Mouse (Mus musculus) intestine, postnatal 0 days (tissue): ENCODE measurements around the gene Serf1. TPM values are rescaled to one million over a fixed set of nuclear protein-coding genes. Genes with fewer than 3 reads are reported as not detected.

Experiments used
- ATAC-seq: fragments of 200-750 bp; cut with Nextera tagmentation; 2 replicates; pipeline ENCODE4 v1.8.0; 2017; ENCODE audit warnings: mild to moderate bottlenecking, moderate TSS enrichment, moderate library complexity
- H3K27ac ChIP-seq: fragments of 300-500 bp; sonication (generic); 2 replicates; pipeline ENCODE4 v1.5.1; 2014; ENCODE audit warnings: mild to moderate bottlenecking, low read depth, low read length, moderate library complexity
- H3K27me3 ChIP-seq: fragments of 300-500 bp; sonication (generic); replicated peaks from 2 replicates; pipeline ENCODE4 v1.6.1; 2014; ENCODE audit warnings: low read length, mixed read lengths; ENCODE audit not compliant: control insufficient read depth, insufficient read depth
- H3K36me3 ChIP-seq: fragments of 300-500 bp; sonication (generic); 2 replicates; pipeline ENCODE4 v1.6.1; 2014; ENCODE audit warnings: mild to moderate bottlenecking, moderate library complexity; ENCODE audit not compliant: control insufficient read depth, insufficient read depth
- H3K4me1 ChIP-seq: fragments of 300-500 bp; sonication (generic); replicated peaks from 2 replicates; pipeline ENCODE4 v1.6.1; 2014; ENCODE audit warnings: antibody characterized with exemption, low read length, mixed read lengths; ENCODE audit not compliant: control insufficient read depth, insufficient read depth
- H3K4me2 ChIP-seq: fragments of 300-500 bp; sonication (generic); replicated peaks from 2 replicates; pipeline ENCODE4 v1.6.1; 2014; ENCODE audit warnings: low read depth, mild to moderate bottlenecking, moderate library complexity
- H3K4me3 ChIP-seq: fragments of 300-500 bp; sonication (generic); 2 replicates; pipeline ENCODE4 v1.5.1; 2014; ENCODE audit warnings: low read depth, low read length
- H3K9ac ChIP-seq: fragments of 300-500 bp; sonication (generic); 2 replicates; pipeline ENCODE4 v1.6.1; 2014; ENCODE audit warnings: mild to moderate bottlenecking, low read depth, low read length
- H3K9me3 ChIP-seq: fragments of 300-500 bp; sonication (generic); 2 replicates; pipeline ENCODE4 v1.6.1; 2016; ENCODE audit warnings: mixed run types; ENCODE audit not compliant: control insufficient read depth
- CTCF ChIP-seq: sonication (generic); IDR thresholded peaks from 2 replicates; pipeline ENCODE4 v1.5.1; 2016; ENCODE audit warnings: low read depth, mild to moderate bottlenecking, control low read depth, antibody characterized with exemption, moderate library complexity
- WGBS: fragments of 180-500 bp; shearing (Covaris S2); extraction: QIAGEN DNeasy Blood & Tissue Kit; methylation state at CpG from one replicate; pipeline ENCODE4 v1.1.7; 2014; 5-methylcytosine and 5-hydroxymethylcytosine counted together
- polyA plus RNA-seq: library from polyadenylated mRNA; unstranded; fragments of >200 nt; fragmentation: Nextera tagmentation; extraction: Ambion mirVana; gene quantifications from 2 replicates; pipeline ENCODE4 v1.2.1, GENCODE M21; 2015

Gene Serf1
- 107 and 115 TPM in 2 replicates for polyA plus RNA-seq

- Histone ChIP-seq H3K4me1 (no peaks in the 10 kb centered on the region), H3K4me3 (peak within 1 kb of the TSS; percentile 68), H3K27ac (peak within 1 kb of the TSS; percentile 9; the same call in 1 of the 2 replicates), H3K4me2 (peak within 1 kb of the TSS; percentile 97), H3K27me3 (no peaks in the 10 kb centered on the region), H3K9ac (peak within 1 kb of the TSS; percentile 69), H3K9me3 (no peaks in the 10 kb centered on the region), H3K36me3 (no peaks in the 10 kb centered on the region)
- WGBS, result under 1% methylated on average over 73 of the region's 76 CpGs
- 0 out of 2 replicates have a peak, but pooled peaks have one; percentile 1 for TF ChIP-seq CTCF
- ATAC-seq, result peak; percentile 54
Observed at GRCm38 (mm10) chr13:100107652-100108472, at the start of gene Serf1. Serf1 (plus strand) TSS chr13:100108012.

- Histone ChIP-seq H3K9me3 (no peaks in the 10 kb centered on the region), H3K4me3 (no peak overlapping the region), H3K36me3 (peaks cover 70% of the 10 kb centered on the region), H3K4me1 (no peaks in the 10 kb centered on the region), H3K4me2 (no peak overlapping the region), H3K27ac (no peak overlapping the region), H3K9ac (no peak overlapping the region), H3K27me3 (no peaks in the 10 kb centered on the region)
- WGBS, result 93% methylated on average over 3 of the region's 3 CpGs
- no peak for TF ChIP-seq CTCF
- no peak for ATAC-seq
Observed at GRCm38 (mm10) chr13:100063936-100064335, 43.9 kb upstream of the Serf1 start.

GRCm38 (mm10) chr13:100067821-100068220 lies 40.0 kb upstream of the Serf1 start:
- WGBS, result 79% methylated on average over 6 of the region's 6 CpGs
- Histone ChIP-seq H3K9me3 (no peaks in the 10 kb centered on the region), H3K27ac (no peak overlapping the region), H3K4me1 (no peaks in the 10 kb centered on the region), H3K9ac (no peak overlapping the region), H3K27me3 (no peaks in the 10 kb centered on the region), H3K4me3 (no peak overlapping the region), H3K4me2 (no peak overlapping the region), H3K36me3 (peaks cover 64% of the 10 kb centered on the region)
- no peak for ATAC-seq
- TF ChIP-seq CTCF, result no peak

- TF ChIP-seq CTCF, result no peak
- no peak overlapping the region for H3K9ac ChIP-seq
- no peaks in the 10 kb centered on the region for H3K9me3 ChIP-seq
- 74% methylated on average over 8 of the region's 8 CpGs for WGBS
- H3K27me3 ChIP-seq, result no peaks in the 10 kb centered on the region
- no peak overlapping the region for H3K4me2 ChIP-seq
- no peaks in the 10 kb centered on the region for H3K4me1 ChIP-seq
- no peak for ATAC-seq
- H3K27ac ChIP-seq, result no peak overlapping the region
- H3K36me3 ChIP-seq, result peaks cover 71% of the 10 kb centered on the region
- H3K4me3 ChIP-seq, result no peak overlapping the region
Observed at GRCm38 (mm10) chr13:100071473-100071872, 36.3 kb upstream of the Serf1 start.

GRCm38 (mm10) chr13:100098808-100099207 lies 9.0 kb upstream of the Serf1 start:
- H3K4me2 ChIP-seq, result no peak overlapping the region
- H3K4me3 ChIP-seq, result no peak overlapping the region
- no peaks in the 10 kb centered on the region for H3K9me3 ChIP-seq
- WGBS, result 82% methylated on average over 6 of the region's 6 CpGs
- H3K36me3 ChIP-seq, result peaks cover 41% of the 10 kb centered on the region
- H3K27me3 ChIP-seq, result no peaks in the 10 kb centered on the region
- ATAC-seq, result no peak
- H3K27ac ChIP-seq, result no peak overlapping the region
- peaks cover 6% of the 10 kb centered on the region; the same call in 1 of the 2 replicates for H3K4me1 ChIP-seq
- H3K9ac ChIP-seq, result no peak overlapping the region
- no peak for TF ChIP-seq CTCF

- H3K4me1 ChIP-seq, result peaks cover 6% of the 10 kb centered on the region; the same call in 1 of the 2 replicates
- TF ChIP-seq CTCF, result no peak
- 2% methylated on average over 15 of the region's 15 CpGs for WGBS
- H3K4me2 ChIP-seq, result peak overlapping the region; percentile 84
- no peaks in the 10 kb centered on the region for H3K9me3 ChIP-seq
- ATAC-seq, result no peak
- H3K27ac ChIP-seq, result peak overlapping the region; percentile 90
- peaks cover 1% of the 10 kb centered on the region; the same call in 1 of the 2 replicates for H3K36me3 ChIP-seq
- peak overlapping the region; percentile 99 for H3K4me3 ChIP-seq
- peak overlapping the region; percentile 89 for H3K9ac ChIP-seq
- no peaks in the 10 kb centered on the region for H3K27me3 ChIP-seq
Observed at GRCm38 (mm10) chr13:100103052-100103658, 4.7 kb upstream of the Serf1 start.
